In the genomic region with DNA sequence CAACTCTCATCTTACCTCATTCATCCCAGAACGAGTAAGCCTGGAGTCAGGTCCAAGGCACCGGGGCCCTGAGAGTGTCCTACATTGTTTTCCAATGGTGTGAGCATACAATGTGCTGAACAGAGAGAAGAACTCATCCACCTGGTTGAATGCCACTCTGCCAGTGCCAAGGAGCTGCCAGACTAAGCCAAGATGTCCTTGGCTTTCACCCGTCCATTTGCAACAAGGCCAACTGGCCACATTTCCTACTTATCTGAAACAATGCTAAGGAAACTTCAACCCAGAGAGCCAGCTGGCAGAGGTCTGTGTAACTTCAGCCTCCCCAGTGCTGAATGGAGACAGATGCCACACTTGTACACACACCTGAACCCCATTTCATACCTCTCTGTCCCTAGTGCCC, we compare ENCODE assay signal across 12 mouse cellular contexts.
A peak's percentile ranks its signal among the peaks of the same experiment; 100 is the strongest.
DNase-seq lines count a peak whose midpoint lies in the region; ATAC-seq and TF ChIP-seq lines count a peak whose summit lies in the region.
"Had no signal": no experiment of that assay in that cellular context is flagged by ENCODE, and none has a peak within 500 bp of the region (broad histone marks: within the 10 kb centered on the region; RNA-seq: fewer than 3 reads in every experiment).

No protein-coding gene starts in this region.

- H3K27ac ChIP-seq in heart, embryonic 12.5 days (ENCODE audit: poor library complexity, severe bottlenecking) = no peak overlapping the region
- no peak overlapping the region for H3K27ac ChIP-seq in cerebellum, adult 2 months (ENCODE audit: insufficient read depth, low read length)
- H3K27ac ChIP-seq: kidney, postnatal 0 days; liver, embryonic 15.5 days had no signal

- WGBS in heart, embryonic 12.5 days = 76% methylated on average over 3 of the region's 3 CpGs
- 7% methylated on average over 3 of the region's 3 CpGs for WGBS in cerebellum, adult 2 months

- H3K4me2 ChIP-seq in heart, embryonic 12.5 days = no peak overlapping the region
- H3K4me2 ChIP-seq: liver, embryonic 15.5 days had no signal

- DNase-seq in heart, adult 8-10 months (ENCODE audit: low spot score) = peak; percentile 28
- peak; percentile 2 for DNase-seq in adrenal gland, postnatal 25 days
- DNase-seq in cerebellum, adult 2 months = peak; percentile 40 to 64
- DNase-seq in heart, postnatal 14 days = peak; percentile 37 to 45
- no peak for DNase-seq in urinary bladder, adult 2 months (ENCODE audit: low spot score)
- DNase-seq: lung, postnatal 4 days; midbrain, embryonic 14.5 days had no signal

- H3K9me3 ChIP-seq in heart, embryonic 12.5 days (replicated peaks) = no peaks in the 10 kb centered on the region
- H3K9me3 ChIP-seq: liver, embryonic 15.5 days had no signal

- H3K36me3 ChIP-seq in heart, embryonic 12.5 days = no peaks in the 10 kb centered on the region
- H3K36me3 ChIP-seq: liver, embryonic 15.5 days had no signal

- TF ChIP-seq CTCF in cerebellum, adult 2 months (IDR thresholded peaks at IDR 0.05; ENCODE audit: borderline replicate concordance, insufficient read depth, low read depth, low read length) = no peak

- H3K9ac ChIP-seq in heart, embryonic 12.5 days = no peak overlapping the region
- H3K9ac ChIP-seq: liver, embryonic 15.5 days had no signal

- no peak overlapping the region for H3K4me3 ChIP-seq in heart, embryonic 12.5 days
- H3K4me3 ChIP-seq in cerebellum, adult 2 months (replicated peaks; ENCODE audit: insufficient read depth, low read depth, low read length) = no peak overlapping the region
- H3K4me3 ChIP-seq: liver, embryonic 15.5 days had no signal

- ATAC-seq in heart, embryonic 12.5 days (ENCODE audit: insufficient number of reproducible peaks, low FRiP score) = no peak
- no peak for ATAC-seq in erythroid progenitor cell, adult 5-6 weeks (replicated peaks; ENCODE audit: low FRiP score, poor library complexity, severe bottlenecking)
- ATAC-seq: inflammation-experienced regulatory T-cells, adult 6 months had no signal

- no peaks in the 10 kb centered on the region for H3K27me3 ChIP-seq in heart, embryonic 12.5 days (replicated peaks)
- H3K27me3 ChIP-seq in cerebellum, adult 2 months (ENCODE audit: control insufficient read depth, insufficient read depth, low read length) = no peaks in the 10 kb centered on the region
- H3K27me3 ChIP-seq: liver, embryonic 15.5 days had no signal

- no peaks in the 10 kb centered on the region for H3K4me1 ChIP-seq in heart, embryonic 12.5 days (replicated peaks)
- peaks cover 14% of the 10 kb centered on the region for H3K4me1 ChIP-seq in cerebellum, adult 2 months (ENCODE audit: control insufficient read depth, insufficient read depth, low read length)
- H3K4me1 ChIP-seq: liver, embryonic 15.5 days had no signal

- TF ChIP-seq POLR2A in cerebellum, adult 2 months (IDR thresholded peaks at IDR 0.05; ENCODE audit: borderline replicate concordance, insufficient read depth, low read length) = no peak

- intact Hi-C loops in heart, postnatal 14 days (cut with DNase I) = no loop called here
